Mouse (Mus musculus) lung, postnatal 0 days (tissue): ENCODE results near the gene Fstl4. TPM values are rescaled to one million over a fixed set of nuclear protein-coding genes. Genes with fewer than 3 reads are reported as not detected.

ENCODE experiments used
- ATAC-seq: fragments of 200-750 bp; cut with Nextera tagmentation; 2 replicates; pipeline ENCODE4 v1.8.0; 2017; ENCODE audit warnings: moderate library complexity
- DNase-seq: peaks from one replicate; pipeline ENCODE4 v3.0.0-alpha.2; 2016; ENCODE audit warnings: low spot score
- H3K27ac ChIP-seq: fragments of 300-500 bp; sonication (generic); 2 replicates; pipeline ENCODE4 v1.5.1; 2014; ENCODE audit warnings: antibody characterized with exemption, mild to moderate bottlenecking, low read length, mixed read lengths
- H3K27me3 ChIP-seq: fragments of 300-500 bp; sonication (generic); replicated peaks from 2 replicates; pipeline ENCODE4 v1.6.1; 2014; ENCODE audit warnings: low read length, mixed read lengths; ENCODE audit not compliant: insufficient read depth
- H3K36me3 ChIP-seq: fragments of 300-500 bp; sonication (generic); 2 replicates; pipeline ENCODE4 v1.6.1; 2014; ENCODE audit warnings: low read length, mixed read lengths; ENCODE audit not compliant: insufficient read depth
- H3K4me1 ChIP-seq: fragments of 300-500 bp; sonication (generic); 2 replicates; pipeline ENCODE4 v1.6.1; 2014; ENCODE audit warnings: antibody characterized with exemption, low read depth, low read length, mixed read lengths; ENCODE audit not compliant: insufficient read depth
- H3K4me2 ChIP-seq: fragments of 300-500 bp; sonication (generic); replicated peaks from 2 replicates; pipeline ENCODE4 v1.6.1; 2014; ENCODE audit warnings: low read depth, mild to moderate bottlenecking, low read length, moderate library complexity, mixed read lengths
- H3K4me3 ChIP-seq: fragments of 300-500 bp; sonication (generic); 2 replicates; pipeline ENCODE4 v1.5.1; 2014; ENCODE audit warnings: low read depth, low read length
- H3K9ac ChIP-seq: fragments of 300-500 bp; sonication (generic); replicated peaks from 2 replicates; pipeline ENCODE4 v1.6.1; 2014; ENCODE audit warnings: low read depth, mild to moderate bottlenecking
- H3K9me3 ChIP-seq: fragments of 300-500 bp; sonication (generic); 2 replicates; pipeline ENCODE4 v1.6.1; 2016; ENCODE audit warnings: low read length, mixed read lengths
- CTCF ChIP-seq: IDR thresholded peaks from 2 replicates; pipeline ENCODE4 v1.5.1; 2016; ENCODE audit warnings: antibody characterized with exemption, mild to moderate bottlenecking
- EP300 ChIP-seq: IDR thresholded peaks from 2 replicates; pipeline ENCODE4 v1.6.1; 2016; ENCODE audit warnings: antibody characterized with exemption, mild to moderate bottlenecking, control low read depth
- WGBS: fragments of 180-500 bp; shearing (Covaris S2); extraction: QIAGEN DNeasy Blood & Tissue Kit; methylation state at CpG from one replicate; pipeline ENCODE4 v1.1.7; 2014; 5-methylcytosine and 5-hydroxymethylcytosine counted together
- polyA plus RNA-seq: library from polyadenylated mRNA; unstranded; fragments of >200 nt; fragmentation: Nextera tagmentation; extraction: Ambion mirVana; gene quantifications from 2 replicates; pipeline ENCODE4 v1.2.1, GENCODE M21; 2015

Fstl4 gene
- polyA plus RNA-seq, 1 experiment from 2014 or later, result 2.9 TPM

- no peak for ATAC-seq
- Histone ChIP-seq H3K36me3 (no peaks in the 10 kb centered on the region), H3K27ac (no peak overlapping the region), H3K9ac (no peak overlapping the region), H3K27me3 (no peaks in the 10 kb centered on the region), H3K4me1 (no peaks in the 10 kb centered on the region), H3K4me2 (no peak overlapping the region), H3K9me3 (no peaks in the 10 kb centered on the region), H3K4me3 (no peak overlapping the region)
- DNase-seq, result no peak
- 86% methylated on average over 6 of the region's 6 CpGs for WGBS
- no peak for TF ChIP-seq EP300
- TF ChIP-seq CTCF, result no peak
Observed at GRCm38 (mm10) chr11:53055896-53056295, 291.5 kb downstream of the Fstl4 start.

GRCm38 (mm10) chr11:53056781-53057180, 292.3 kb downstream of the Fstl4 start:
- Histone ChIP-seq H3K9ac (no peak overlapping the region), H3K4me2 (no peak overlapping the region), H3K36me3 (no peaks in the 10 kb centered on the region), H3K27ac (no peak overlapping the region), H3K27me3 (no peaks in the 10 kb centered on the region), H3K9me3 (no peaks in the 10 kb centered on the region), H3K4me3 (no peak overlapping the region), H3K4me1 (no peaks in the 10 kb centered on the region)
- ATAC-seq (no peak), DNase-seq (no peak)
- TF ChIP-seq EP300 (no peak), CTCF (no peak)
- 69% methylated on average over 6 of the region's 6 CpGs for WGBS

GRCm38 (mm10) chr11:53057821-53058553, 293.6 kb downstream of the Fstl4 start:
- no peak for TF ChIP-seq EP300
- no peak for TF ChIP-seq CTCF
- no peaks in the 10 kb centered on the region for H3K9me3 ChIP-seq
- no peaks in the 10 kb centered on the region for H3K4me1 ChIP-seq
- no peak overlapping the region for H3K9ac ChIP-seq
- H3K27me3 ChIP-seq, result no peaks in the 10 kb centered on the region
- 68% methylated on average over 17 of the region's 17 CpGs for WGBS
- H3K27ac ChIP-seq, result no peak overlapping the region
- no peak overlapping the region for H3K4me2 ChIP-seq
- H3K36me3 ChIP-seq, result no peaks in the 10 kb centered on the region
- H3K4me3 ChIP-seq, result no peak overlapping the region
- ATAC-seq (no peak), DNase-seq (no peak)

- Histone ChIP-seq H3K4me3 (no peak overlapping the region), H3K4me2 (no peak overlapping the region), H3K9ac (no peak overlapping the region), H3K4me1 (no peaks in the 10 kb centered on the region), H3K36me3 (no peaks in the 10 kb centered on the region), H3K9me3 (no peaks in the 10 kb centered on the region), H3K27me3 (no peaks in the 10 kb centered on the region), H3K27ac (no peak overlapping the region)
- TF ChIP-seq CTCF, result no peak
- TF ChIP-seq EP300, result no peak
- DNase-seq (no peak), ATAC-seq (no peak)
- WGBS, result 22% methylated on average over 7 of the region's 7 CpGs
Observed at GRCm38 (mm10) chr11:53058557-53058956, 294.1 kb downstream of the Fstl4 start.

- Histone ChIP-seq H3K9me3 (no peaks in the 10 kb centered on the region), H3K36me3 (no peaks in the 10 kb centered on the region), H3K27ac (no peak overlapping the region), H3K4me2 (no peak overlapping the region), H3K27me3 (no peaks in the 10 kb centered on the region), H3K4me3 (no peak overlapping the region), H3K9ac (no peak overlapping the region), H3K4me1 (no peaks in the 10 kb centered on the region)
- TF ChIP-seq EP300 (no peak), CTCF (no peak)
- no peak for ATAC-seq
- no peak for DNase-seq
- WGBS, result 53% methylated on average over 14 of the region's 14 CpGs
Observed at GRCm38 (mm10) chr11:53067699-53068478, 303.5 kb downstream of the Fstl4 start.

- TF ChIP-seq EP300 (no peak), CTCF (no peak)
- Histone ChIP-seq H3K9me3 (no peaks in the 10 kb centered on the region), H3K4me3 (no peak overlapping the region), H3K27me3 (no peaks in the 10 kb centered on the region), H3K4me2 (no peak overlapping the region), H3K36me3 (no peaks in the 10 kb centered on the region), H3K27ac (no peak overlapping the region), H3K9ac (no peak overlapping the region), H3K4me1 (no peaks in the 10 kb centered on the region)
- 44% methylated on average over 16 of the region's 16 CpGs for WGBS
- DNase-seq, result no peak
- ATAC-seq, result no peak
Observed at GRCm38 (mm10) chr11:53068479-53069065, 304.1 kb downstream of the Fstl4 start.
